Mouse (Mus musculus) heart, embryonic 14.5 days (tissue): ENCODE data around the gene Tnfsf4. TPM values are rescaled to one million over a fixed set of nuclear protein-coding genes. Genes with fewer than 3 reads are reported as not detected.

ENCODE experiments used
- ATAC-seq: fragments of 200-750 bp; cut with Nextera tagmentation; 2 replicates; pipeline ENCODE4 v1.8.0; 2017; ENCODE audit warnings: low read depth, moderate TSS enrichment; ENCODE audit not compliant: insufficient number of reproducible peaks, insufficient read depth, low FRiP score
- H3K27ac ChIP-seq, 2 experiments: fragments of 200-500 bp in 1 of 2; fragments of 300-500 bp in 1 of 2; sonication (generic) in 1 of 2; replicated peaks in 1 of 2; 2 replicates each; pipeline ENCODE4 v1.5.1; 2012 to 2014; ENCODE audit warnings: low read depth in 2 of 2, low read length in 2 of 2, control low read depth in 1 of 2, mild to moderate bottlenecking in 1 of 2, mixed read lengths in 1 of 2; ENCODE audit not compliant: control insufficient read depth in 1 of 2, insufficient read depth in 1 of 2
- H3K27me3 ChIP-seq: fragments of 300-500 bp; sonication (generic); 2 replicates; pipeline ENCODE4 v1.6.1; 2014; ENCODE audit warnings: mild to moderate bottlenecking, low read length, control low read depth; ENCODE audit not compliant: control insufficient read depth, insufficient read depth
- H3K36me3 ChIP-seq: fragments of 300-500 bp; sonication (generic); 2 replicates; pipeline ENCODE4 v1.6.1; 2014; ENCODE audit warnings: mild to moderate bottlenecking, control low read depth, low read length, mixed read lengths; ENCODE audit not compliant: control insufficient read depth, insufficient read depth
- H3K4me1 ChIP-seq, 2 experiments: fragments of 200-500 bp in 1 of 2; fragments of 300-500 bp in 1 of 2; sonication (generic) in 1 of 2; 2 replicates each; pipeline ENCODE4 v1.6.1; 2012 to 2014; ENCODE audit warnings: low read length in 2 of 2, control low read depth in 1 of 2, mixed read lengths in 1 of 2; ENCODE audit not compliant: control insufficient read depth in 2 of 2, insufficient read depth in 2 of 2
- H3K4me2 ChIP-seq: fragments of 300-500 bp; sonication (generic); 2 replicates; pipeline ENCODE4 v1.6.1; 2014; ENCODE audit warnings: mild to moderate bottlenecking, low read length
- H3K4me3 ChIP-seq, 2 experiments: fragments of 200-500 bp in 1 of 2; fragments of 300-500 bp in 1 of 2; sonication (generic) in 1 of 2; 2 replicates each; pipeline ENCODE4 v1.5.1; 2012 to 2014; ENCODE audit warnings: low read length in 2 of 2, mild to moderate bottlenecking in 2 of 2, control low read depth in 1 of 2, low read depth in 1 of 2, moderate library complexity in 1 of 2; ENCODE audit not compliant: control insufficient read depth in 1 of 2, insufficient read depth in 1 of 2
- H3K9ac ChIP-seq: fragments of 300-500 bp; sonication (generic); 2 replicates; pipeline ENCODE4 v1.6.1; 2014; ENCODE audit warnings: mild to moderate bottlenecking, low read length
- H3K9me3 ChIP-seq: fragments of 300-500 bp; sonication (generic); 2 replicates; pipeline ENCODE4 v1.6.1; 2016; ENCODE audit warnings: low read length, control low read depth; ENCODE audit not compliant: control insufficient read depth
- WGBS: fragments of 180-500 bp; shearing (Covaris S2); extraction: QIAGEN DNeasy Blood & Tissue Kit; methylation state at CpG from one replicate; pipeline ENCODE4 v1.1.7; 2014; 5-methylcytosine and 5-hydroxymethylcytosine counted together
- polyA plus RNA-seq: library from polyadenylated mRNA; unstranded; fragments of >200 nt; fragmentation: Nextera tagmentation; extraction: Ambion mirVana; gene quantifications from 2 replicates; pipeline ENCODE4 v1.2.1, GENCODE M21; 2014

Tnfsf4 gene
- polyA plus RNA-seq: 0.18 TPM in 1 of 2 replicates, not detected in the other

DNA sequence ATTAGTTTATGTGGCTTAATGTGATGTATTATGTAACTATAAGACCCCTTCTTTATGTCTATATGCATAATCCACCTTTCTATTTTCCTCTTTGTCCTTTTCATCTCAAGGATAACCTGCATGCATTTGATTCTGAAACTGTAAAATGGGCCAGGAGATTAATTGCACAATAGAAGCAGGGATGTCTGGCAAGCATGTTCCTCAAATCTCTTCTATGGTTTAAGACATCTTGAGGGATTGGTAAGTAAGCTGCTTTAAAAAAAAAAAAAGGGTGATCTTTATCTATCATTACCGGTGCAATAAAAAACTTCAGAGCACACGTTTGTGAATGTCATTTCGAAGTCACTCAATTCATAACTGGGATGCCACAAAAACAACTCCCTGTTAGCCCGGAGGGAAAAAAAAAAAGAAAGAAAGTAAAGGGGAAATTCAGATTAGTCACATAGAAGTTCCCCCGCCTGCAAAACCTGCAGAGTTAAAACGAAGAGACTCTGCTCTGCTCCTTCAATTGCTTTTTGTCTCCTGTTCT, at the start of gene Tnfsf4:
Gene Tnfsf4 (plus strand): TSS at position 479 of the 529 bp plus-strand sequence.
- no peaks in the 10 kb centered on the region for H3K9me3 ChIP-seq
- WGBS: 61% methylated on average over 6 of the region's 6 CpGs
- H3K9ac ChIP-seq: no peak within 1 kb of the TSS
- peak within 1 kb of the TSS in 1 of 2 experiments; percentile 27; a peak in 1 of 4 replicates for H3K27ac ChIP-seq
- peaks cover 0 to 4% of the 10 kb centered on the region in 2 experiments; a peak in 1 of 4 replicates for H3K4me1 ChIP-seq
- no peaks in the 10 kb centered on the region for H3K27me3 ChIP-seq
- H3K4me2 ChIP-seq: no peak within 1 kb of the TSS
- H3K36me3 ChIP-seq: no peaks in the 10 kb centered on the region
- no peak within 1 kb of the TSS for H3K4me3 ChIP-seq
- ATAC-seq: no peak

DNA sequence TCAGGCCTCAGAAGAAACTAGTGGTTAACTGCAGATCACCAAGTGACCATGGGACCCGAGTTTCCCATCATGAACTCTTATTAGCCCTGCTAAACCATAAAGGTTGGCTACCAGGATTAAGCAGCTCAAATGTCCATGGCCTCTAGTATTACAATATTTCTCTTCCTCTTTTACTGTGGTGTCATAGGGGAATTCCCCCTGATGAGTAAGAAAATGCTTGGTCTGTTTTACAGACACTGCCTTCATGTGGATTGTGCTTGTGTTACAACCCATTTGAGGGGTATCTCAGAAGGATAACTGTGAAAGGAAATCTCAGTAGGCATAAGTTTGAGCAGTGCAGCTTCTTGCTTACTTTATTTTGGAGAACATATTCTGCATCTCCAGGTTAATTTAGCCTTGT, 44.2 kb upstream of the Tnfsf4 start:
- no peak overlapping the region for H3K4me3 ChIP-seq
- no peak overlapping the region for H3K27ac ChIP-seq
- no peak overlapping the region for H3K9ac ChIP-seq
- no peak for ATAC-seq
- H3K36me3 ChIP-seq: no peaks in the 10 kb centered on the region
- no peaks in the 10 kb centered on the region for H3K9me3 ChIP-seq
- no peak overlapping the region for H3K4me2 ChIP-seq
- 74% methylated on average over 1 of the region's 1 CpGs for WGBS
- H3K27me3 ChIP-seq: no peaks in the 10 kb centered on the region
- no peaks in the 10 kb centered on the region for H3K4me1 ChIP-seq

DNA sequence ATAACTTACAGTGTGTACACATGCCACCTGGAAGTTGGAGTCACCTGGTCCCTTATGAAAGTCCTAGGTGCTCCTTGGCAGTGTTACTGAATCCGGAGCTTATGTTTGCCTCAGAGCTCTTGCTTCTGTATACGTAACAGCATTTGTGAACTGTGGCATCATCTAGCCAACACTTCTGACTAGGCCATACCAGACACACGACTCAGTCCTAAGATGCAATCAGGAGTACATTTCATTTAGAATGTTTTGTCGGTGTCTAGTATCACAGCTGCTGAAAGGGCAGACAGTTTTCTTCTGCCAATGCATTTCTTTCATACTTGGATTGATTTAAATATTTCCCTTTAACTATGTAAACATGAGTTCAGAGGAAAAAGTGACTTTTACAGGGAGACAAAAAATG, 30.2 kb upstream of the Tnfsf4 start:
- Histone ChIP-seq H3K4me1 (no peaks in the 10 kb centered on the region), H3K9me3 (no peaks in the 10 kb centered on the region), H3K4me2 (no peak overlapping the region), H3K4me3 (no peak overlapping the region), H3K36me3 (no peaks in the 10 kb centered on the region), H3K27me3 (no peaks in the 10 kb centered on the region), H3K9ac (no peak overlapping the region), H3K27ac (no peak overlapping the region)
- no peak for ATAC-seq
- 67% methylated on average over 4 of the region's 4 CpGs for WGBS

DNA sequence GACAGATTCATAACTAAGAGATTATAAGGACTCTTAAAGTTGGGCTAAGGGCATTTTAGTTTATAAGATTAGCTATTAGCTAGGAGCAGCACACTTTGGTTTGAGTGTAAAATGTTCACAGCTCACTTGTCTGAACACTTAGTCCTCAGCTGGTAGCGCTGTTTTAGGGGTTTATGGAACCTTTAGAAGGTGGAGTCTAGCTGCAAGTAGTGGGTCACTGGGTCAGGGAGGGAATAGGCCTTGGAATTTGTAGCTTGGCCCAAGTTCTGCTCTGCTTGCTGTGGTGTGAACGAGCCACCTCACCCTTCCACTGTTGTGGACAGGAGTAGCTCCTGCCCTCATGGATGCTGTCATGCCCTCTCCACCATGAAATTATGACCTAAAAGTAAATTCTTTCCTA, 23.3 kb upstream of the Tnfsf4 start:
- Histone ChIP-seq H3K27ac (no peak overlapping the region), H3K9me3 (no peaks in the 10 kb centered on the region), H3K27me3 (no peaks in the 10 kb centered on the region), H3K4me1 (no peaks in the 10 kb centered on the region), H3K36me3 (no peaks in the 10 kb centered on the region), H3K4me3 (no peak overlapping the region), H3K9ac (no peak overlapping the region), H3K4me2 (no peak overlapping the region)
- no peak for ATAC-seq
- WGBS: 81% methylated on average over 2 of the region's 2 CpGs

DNA sequence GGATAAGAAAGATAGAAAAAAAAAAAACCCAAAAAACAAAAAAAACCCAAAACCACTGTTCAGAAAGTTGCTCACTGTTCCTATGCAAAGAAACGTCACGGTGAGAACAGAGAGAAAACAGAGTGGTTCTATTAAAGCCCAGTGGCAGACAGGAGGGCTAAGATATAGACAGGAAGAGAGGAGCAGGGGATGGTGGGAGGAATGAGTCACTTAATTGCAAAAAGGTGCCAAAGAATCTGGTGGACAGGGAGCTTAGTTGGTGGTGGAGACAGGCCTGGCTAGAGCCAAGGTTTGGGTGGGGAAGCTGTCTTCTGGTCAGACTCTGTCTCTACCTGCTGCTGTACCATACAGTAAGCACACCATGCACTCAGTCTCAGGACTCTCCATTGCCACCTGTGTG, 19.3 kb upstream of the Tnfsf4 start:
- Histone ChIP-seq H3K9ac (no peak overlapping the region), H3K27me3 (no peaks in the 10 kb centered on the region), H3K9me3 (no peaks in the 10 kb centered on the region), H3K36me3 (no peaks in the 10 kb centered on the region), H3K27ac (no peak overlapping the region), H3K4me1 (no peaks in the 10 kb centered on the region; a peak in 2 of 4 replicates), H3K4me3 (no peak overlapping the region), H3K4me2 (no peak overlapping the region)
- ATAC-seq: no peak
- WGBS: 56% methylated on average over 2 of the region's 2 CpGs

DNA sequence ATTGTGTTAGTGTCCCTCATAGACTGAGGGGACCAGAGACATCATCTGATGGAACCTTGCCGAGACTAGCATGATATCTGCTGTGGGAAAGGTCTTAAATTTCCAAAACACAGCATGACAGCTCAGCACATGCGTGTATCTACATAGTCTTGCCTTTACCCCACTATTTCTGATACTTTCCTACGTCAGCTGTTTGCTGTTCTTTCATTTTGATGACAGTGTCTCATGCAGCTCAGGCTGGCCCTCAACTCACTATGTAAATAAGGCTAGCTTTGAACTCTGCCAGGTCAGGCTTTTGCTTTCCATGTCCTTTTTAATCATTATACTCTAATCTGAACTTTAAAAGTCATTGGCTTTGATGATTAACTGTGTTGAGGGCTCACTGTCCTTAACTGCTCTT, 16.6 kb upstream of the Tnfsf4 start:
- no peak overlapping the region for H3K4me3 ChIP-seq
- H3K27ac ChIP-seq: no peak overlapping the region
- H3K4me1 ChIP-seq: no peaks in the 10 kb centered on the region; a peak in 2 of 4 replicates
- 77% methylated on average over 3 of the region's 3 CpGs for WGBS
- H3K9ac ChIP-seq: no peak overlapping the region
- H3K4me2 ChIP-seq: no peak overlapping the region
- no peaks in the 10 kb centered on the region for H3K27me3 ChIP-seq
- no peaks in the 10 kb centered on the region for H3K9me3 ChIP-seq
- no peaks in the 10 kb centered on the region for H3K36me3 ChIP-seq
- ATAC-seq: no peak

DNA sequence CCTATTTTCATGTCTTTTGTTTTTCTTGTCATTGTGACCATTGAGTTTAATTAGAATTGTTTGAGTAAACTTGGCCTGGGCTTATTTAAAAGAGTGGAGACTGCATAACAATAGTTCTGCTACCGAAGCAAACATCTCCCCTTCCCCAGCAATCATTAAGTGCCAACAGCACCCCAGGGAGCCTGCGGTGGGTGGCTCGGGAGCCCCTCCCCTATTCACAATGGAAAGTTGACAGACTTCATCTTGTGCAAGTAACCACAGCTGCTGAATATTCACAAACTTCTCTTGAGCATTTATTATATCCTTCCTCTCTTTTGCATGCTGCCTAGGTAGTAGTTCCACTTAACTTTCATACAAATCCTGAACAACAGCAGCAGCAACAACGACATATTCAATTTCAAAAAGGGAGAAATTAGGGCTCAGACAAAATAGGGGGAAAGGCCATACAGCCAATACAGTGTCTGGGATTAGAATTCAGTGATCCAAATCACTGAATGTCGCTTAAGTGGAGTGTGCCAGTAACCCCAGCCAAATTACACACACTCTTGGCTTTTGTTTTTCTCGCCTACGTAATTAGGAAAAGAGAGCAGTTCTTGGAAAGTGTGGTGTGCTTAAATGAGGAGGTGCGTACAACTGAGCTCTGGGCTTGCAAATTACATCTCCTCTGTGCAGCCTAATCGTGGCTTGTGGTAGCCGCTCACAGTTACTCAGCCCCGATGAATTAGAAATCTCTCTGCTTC, 15.4 kb upstream of the Tnfsf4 start:
- H3K4me1 ChIP-seq: no peaks in the 10 kb centered on the region; a peak in 2 of 4 replicates
- no peak for ATAC-seq
- H3K27ac ChIP-seq: no peak overlapping the region; a peak in 1 of 4 replicates
- WGBS: 32% methylated on average over 11 of the region's 11 CpGs
- no peaks in the 10 kb centered on the region for H3K27me3 ChIP-seq
- H3K9me3 ChIP-seq: no peaks in the 10 kb centered on the region
- H3K4me2 ChIP-seq: no peak overlapping the region
- H3K9ac ChIP-seq: no peak overlapping the region
- H3K36me3 ChIP-seq: no peaks in the 10 kb centered on the region
- H3K4me3 ChIP-seq: no peak overlapping the region
